Mouse (Mus musculus): ENCODE results near the gene Dync1li1.
"Not testable (repeated sequence)": the region's sequence is repeated elsewhere in the genome, so short reads cannot be mapped to it uniquely, and the experiment has no call there.

Dync1li1 gene

GRCm38 (mm10) chr9:114673626-114674025 lies 15.0 kb upstream of the Dync1li1 start:
- DNase-seq (ENCODE audit: inconsistent ontology term): no peak

DNA sequence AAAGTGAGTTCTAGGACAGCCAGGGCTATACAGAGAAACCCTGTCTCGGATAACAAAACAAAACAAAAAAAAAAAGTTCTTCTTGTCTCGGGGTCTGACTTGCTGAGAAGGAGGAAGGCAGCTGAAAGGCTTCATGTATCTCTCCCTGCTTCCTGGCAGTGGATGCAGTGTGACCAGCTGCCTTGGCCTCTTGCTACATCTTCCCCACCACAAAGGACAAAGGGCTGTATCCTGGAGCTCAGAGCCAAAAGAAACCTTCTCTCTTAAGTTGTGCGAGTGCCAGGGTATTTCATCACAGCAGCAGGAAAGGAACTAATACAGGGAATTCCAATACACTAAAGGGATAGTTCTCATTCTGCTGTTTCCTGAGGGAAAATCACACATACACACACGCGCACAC lies 10.0 kb upstream of the Dync1li1 start:
- DNase-seq (ENCODE audit: inconsistent ontology term): peak; percentile 20

DNA sequence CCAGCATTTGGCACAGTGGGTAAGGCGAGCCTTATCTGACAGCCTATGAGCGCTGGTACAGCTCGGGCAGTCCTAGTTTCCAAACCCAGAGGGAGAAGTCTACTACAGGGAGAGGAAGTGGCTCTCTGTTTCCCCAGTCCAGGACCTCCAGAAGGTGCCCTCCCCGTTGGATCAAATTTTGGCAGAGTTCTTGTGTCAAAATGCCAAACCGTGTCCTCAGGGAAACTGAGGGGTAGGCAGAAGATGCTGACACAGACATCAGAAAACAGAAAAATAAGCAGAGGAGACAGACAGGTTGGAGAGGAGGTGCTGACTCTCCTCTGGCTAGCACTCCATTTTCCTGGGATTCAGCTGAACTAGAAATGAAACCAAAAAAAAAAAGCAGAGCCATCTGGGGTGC lies 8.6 kb upstream of the Dync1li1 start:
- DNase-seq (ENCODE audit: inconsistent ontology term): no peak

- DNase-seq (ENCODE audit: inconsistent ontology term): no peak
Observed at GRCm38 (mm10) chr9:114680531-114680930, 8.1 kb upstream of the Dync1li1 start.

DNA sequence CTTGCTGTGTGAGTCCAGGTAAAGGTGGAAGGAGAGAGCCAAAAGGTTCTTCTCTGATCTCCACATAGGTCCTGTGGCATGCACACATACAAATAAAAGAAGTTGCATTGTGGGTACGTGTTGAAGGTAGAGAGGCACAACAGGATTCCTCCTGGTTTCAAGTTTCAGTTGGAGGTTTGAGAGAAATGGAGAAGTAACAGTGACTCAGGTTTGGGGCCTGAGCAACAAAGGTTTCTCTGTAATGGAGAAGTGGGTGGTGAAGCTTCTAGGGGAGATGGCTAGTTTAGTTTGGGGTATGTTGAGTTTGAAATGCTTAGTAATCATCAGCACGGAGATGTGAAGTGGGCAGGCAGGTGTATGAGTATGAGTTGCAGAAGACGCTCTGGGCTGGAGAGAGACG lies 6.4 kb upstream of the Dync1li1 start:
- no peak for DNase-seq (ENCODE audit: inconsistent ontology term)

DNA sequence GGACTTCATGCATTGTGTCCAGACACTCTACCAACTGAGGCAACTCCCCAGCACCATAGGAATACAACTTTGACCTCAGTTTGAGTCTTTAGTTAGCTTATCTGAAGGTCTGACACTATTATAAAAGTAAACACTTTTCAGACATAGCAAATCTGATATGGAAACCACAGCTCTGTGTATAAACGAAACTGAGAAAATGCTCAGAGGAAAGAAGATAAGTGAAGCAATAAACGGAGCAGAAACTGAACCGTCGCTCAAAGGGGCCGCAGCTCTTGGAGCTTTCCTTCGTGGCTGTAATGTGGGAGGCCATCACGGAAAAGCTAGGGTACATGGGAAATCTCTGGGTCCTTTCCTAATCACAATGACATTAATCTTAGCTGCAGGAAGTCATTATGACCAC lies 2.3 kb upstream of the Dync1li1 start:
- no peak for DNase-seq (ENCODE audit: inconsistent ontology term)

GRCm38 (mm10) chr9:114687639-114688038 lies 951 bp upstream of the Dync1li1 start:
- DNase-seq (ENCODE audit: inconsistent ontology term): no peak

- no peak for DNase-seq (ENCODE audit: inconsistent ontology term)
Observed at GRCm38 (mm10) chr9:114688953-114689407, 390 bp downstream of the Dync1li1 start.

GRCm38 (mm10) chr9:114690119-114690601 lies 1.6 kb downstream of the Dync1li1 start:
- DNase-seq (ENCODE audit: inconsistent ontology term): peak; percentile 97

GRCm38 (mm10) chr9:114691112-114691511 lies 2.5 kb downstream of the Dync1li1 start:
- no peak for DNase-seq (ENCODE audit: inconsistent ontology term)

GRCm38 (mm10) chr9:114695662-114696061 lies 7.1 kb downstream of the Dync1li1 start:
- not testable (repeated sequence) for DNase-seq (ENCODE audit: inconsistent ontology term)

DNA sequence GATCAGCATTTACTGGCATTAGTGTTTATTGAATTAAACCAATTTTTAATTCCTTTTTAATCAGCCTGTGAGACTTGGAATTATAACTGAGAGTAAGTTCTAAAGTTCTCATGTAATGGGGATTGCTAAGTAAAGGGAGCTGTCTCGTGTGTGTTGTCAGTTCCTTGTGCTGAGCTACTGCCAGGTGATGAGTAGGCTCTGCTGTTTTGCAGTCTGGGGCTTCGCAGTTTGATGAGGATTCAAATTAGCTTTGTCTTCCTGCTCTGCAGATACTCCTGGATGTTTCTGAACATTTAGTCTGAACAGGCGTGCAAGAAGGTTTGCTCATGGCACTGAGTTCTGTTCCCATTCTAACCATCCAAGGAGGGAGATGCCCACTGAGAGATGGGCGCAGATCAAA lies 8.5 kb downstream of the Dync1li1 start:
- no peak for DNase-seq (ENCODE audit: inconsistent ontology term)

GRCm38 (mm10) chr9:114697926-114698325 lies 9.3 kb downstream of the Dync1li1 start:
- no peak for DNase-seq (ENCODE audit: inconsistent ontology term)

DNA sequence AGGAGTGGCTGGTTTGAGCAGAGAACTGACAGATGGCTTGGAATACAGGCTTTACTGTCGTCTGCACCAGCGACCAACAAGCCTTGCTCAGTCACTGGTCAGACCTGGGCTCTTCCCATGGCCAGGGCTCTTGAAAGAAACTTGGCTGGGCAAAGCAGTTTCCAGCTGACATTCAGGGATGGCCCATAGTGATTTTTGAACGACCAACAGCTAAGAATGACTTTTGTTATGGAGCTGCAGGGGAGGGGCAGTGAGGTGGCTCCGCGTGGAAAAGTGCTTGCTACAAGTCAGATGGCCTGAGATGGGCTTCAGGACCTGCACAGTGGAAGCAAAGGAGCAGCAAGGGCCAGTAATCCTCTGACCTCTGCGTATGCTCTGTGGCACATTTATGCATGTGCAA lies 10.7 kb downstream of the Dync1li1 start:
- DNase-seq (ENCODE audit: inconsistent ontology term): no peak

- DNase-seq (ENCODE audit: inconsistent ontology term): no peak
Observed at GRCm38 (mm10) chr9:114699882-114700665, 11.5 kb downstream of the Dync1li1 start.

DNA sequence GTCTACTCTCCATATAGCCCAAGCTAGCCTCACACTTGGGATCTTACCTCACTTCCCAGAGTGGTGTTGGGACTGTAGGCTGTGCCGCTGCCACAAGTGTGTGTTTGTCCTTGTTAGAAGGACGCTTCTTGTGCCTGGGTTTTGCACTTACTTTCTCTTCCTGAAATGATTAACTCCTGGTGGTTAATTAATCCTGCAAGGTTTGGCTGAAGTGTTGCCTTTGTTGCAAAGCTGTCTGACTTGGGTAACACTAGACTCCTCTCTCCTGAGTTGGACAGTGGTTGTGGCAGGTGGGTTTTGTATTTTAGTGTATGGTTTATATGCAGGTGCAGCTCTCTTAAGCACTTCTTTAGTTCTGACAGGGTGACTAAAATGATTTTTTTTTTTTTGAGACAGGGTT lies 12.4 kb downstream of the Dync1li1 start:
- DNase-seq (ENCODE audit: inconsistent ontology term): no peak

- DNase-seq (ENCODE audit: inconsistent ontology term): no peak
Observed at GRCm38 (mm10) chr9:114701921-114702320, 13.3 kb downstream of the Dync1li1 start.

DNA sequence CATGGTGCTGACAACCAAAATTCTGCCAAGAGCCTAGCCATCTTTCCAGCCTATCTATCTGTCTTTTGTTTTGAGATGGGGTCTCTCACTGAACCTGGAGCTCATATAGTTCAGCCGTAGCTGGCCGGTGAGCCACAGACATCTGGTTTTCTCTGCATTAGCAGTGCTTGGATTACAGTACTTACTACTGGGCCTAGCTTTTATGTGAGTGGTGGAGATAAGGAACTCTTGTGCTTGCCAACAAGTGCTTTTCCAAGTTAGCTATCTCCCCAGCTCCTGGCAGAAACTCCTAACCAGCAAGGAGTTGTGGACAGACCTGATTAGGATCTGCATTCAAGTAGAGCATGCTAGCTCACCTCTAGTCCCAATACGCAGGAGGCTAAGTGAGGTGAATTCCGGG lies 19.2 kb downstream of the Dync1li1 start:
- no peak for DNase-seq (ENCODE audit: inconsistent ontology term)

- DNase-seq (ENCODE audit: inconsistent ontology term): no peak
Observed at GRCm38 (mm10) chr9:114710345-114710744, 21.8 kb downstream of the Dync1li1 start.

GRCm38 (mm10) chr9:114713481-114713880 lies 24.9 kb downstream of the Dync1li1 start:
- no peak for DNase-seq (ENCODE audit: inconsistent ontology term)

DNA sequence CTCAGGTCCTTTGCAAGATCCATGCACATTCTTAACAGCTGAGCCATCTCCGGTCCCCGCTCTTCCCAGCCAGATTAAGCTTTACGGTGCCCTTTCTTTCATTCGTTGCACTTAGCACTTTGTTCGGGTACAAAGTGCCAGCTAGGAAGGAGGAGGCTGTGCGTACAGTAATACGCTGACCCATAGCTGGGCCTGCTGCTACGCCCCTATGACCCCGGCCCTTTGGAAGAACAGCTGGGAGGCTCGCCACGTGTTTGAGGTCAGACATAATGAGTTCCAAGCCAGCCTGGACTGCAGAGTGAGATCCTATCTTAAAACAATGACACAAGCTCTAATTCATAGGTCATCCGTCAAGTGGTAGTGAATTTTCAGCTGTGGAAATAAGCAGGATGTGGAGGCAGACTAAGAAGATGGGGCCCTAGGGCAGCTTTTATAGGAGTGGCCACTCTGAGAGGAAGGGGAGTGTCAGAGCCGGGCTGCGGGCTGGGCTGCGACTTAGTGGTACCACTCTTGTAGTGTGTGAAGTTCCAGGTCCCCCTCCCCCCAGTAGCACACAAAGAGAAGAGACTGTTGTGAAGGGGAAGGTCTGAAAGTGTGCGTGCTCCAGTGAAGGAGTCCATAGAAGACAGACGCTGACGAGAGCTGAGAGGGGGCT lies 28.2 kb downstream of the Dync1li1 start:
- DNase-seq (ENCODE audit: inconsistent ontology term): no peak

- peak; percentile 28 for DNase-seq (ENCODE audit: inconsistent ontology term)
Observed at GRCm38 (mm10) chr9:114727315-114727714, 38.7 kb downstream of the Dync1li1 start.

DNA sequence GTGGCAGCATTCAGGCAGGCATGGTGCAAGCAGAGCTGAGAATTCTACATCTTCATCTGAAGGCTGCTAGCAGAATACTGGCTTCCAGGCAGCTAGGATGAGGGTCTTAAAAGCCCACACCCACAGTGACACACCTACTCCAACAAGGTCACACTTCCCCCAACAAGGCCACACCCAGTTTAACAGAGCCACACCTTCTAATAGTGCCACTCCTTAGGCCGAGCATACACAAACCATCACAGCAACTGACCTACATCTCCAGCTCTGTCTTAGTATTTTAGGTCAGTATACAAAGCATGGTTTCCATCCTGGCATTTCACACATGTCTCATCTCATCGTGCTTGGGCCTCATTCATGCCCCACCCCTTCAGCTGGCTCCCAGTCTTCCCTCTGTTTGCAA lies 39.8 kb downstream of the Dync1li1 start:
- DNase-seq (ENCODE audit: inconsistent ontology term): not testable (repeated sequence)
